Mouse (Mus musculus) spleen, adult 2 months (tissue): ENCODE measurements around the gene Hmgb2.

Experiments
- CTCF ChIP-seq: fragments of 200-500 bp; IDR thresholded peaks from 2 replicates; pipeline ENCODE4 v1.5.1; 2011; ENCODE audit warnings: mild to moderate bottlenecking, inconsistent platforms; ENCODE audit not compliant: insufficient read depth, insufficient read length, insufficient replicate concordance; ENCODE audit errors: extremely low read depth
- POLR2A ChIP-seq: fragments of 200-500 bp; IDR thresholded peaks from 2 replicates; pipeline ENCODE4 v1.6.1; 2011; ENCODE audit warnings: low read depth, low read length, inconsistent platforms

DNA sequence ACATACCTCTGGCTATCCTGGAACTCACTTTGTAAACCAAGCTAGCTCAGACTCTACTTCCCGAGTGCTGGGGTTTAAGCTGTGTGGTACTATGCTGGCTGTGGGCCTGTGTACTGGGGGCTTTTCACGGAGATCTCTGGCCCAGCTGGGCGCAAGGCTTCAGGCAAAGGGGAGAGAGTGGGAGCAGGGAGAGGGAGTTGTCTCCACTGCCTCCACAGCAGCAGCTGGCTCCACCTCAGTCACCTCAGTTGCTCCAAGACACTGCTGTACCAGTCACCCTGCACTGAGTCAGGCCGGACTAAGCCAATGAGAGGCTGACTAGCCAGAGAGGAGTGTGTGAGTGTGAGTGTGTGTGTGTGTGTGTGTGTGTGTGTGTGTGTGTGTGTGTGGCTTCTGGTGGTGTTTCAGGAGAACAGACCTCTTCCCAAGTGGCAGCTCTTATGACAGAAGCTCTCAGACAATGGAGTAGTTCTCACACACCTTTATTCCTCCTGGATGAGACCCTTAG, 4.1 kb upstream of the Hmgb2 start:
- TF ChIP-seq POLR2A (no peak), CTCF (no peak)
